Mouse (Mus musculus) mesoderm, embryonic 11.5 days (tissue): ENCODE measurements around the gene Edem2.
"Not testable (repeated sequence)": the region's sequence is repeated elsewhere in the genome, so short reads cannot be mapped to it uniquely, and the experiment has no call there.

Experiments
- DNase-seq: peaks from one replicate; pipeline ENCODE4 v3.0.0-alpha.2; 2012; ENCODE audit warnings: low read depth, low spot score

Gene Edem2

GRCm38 (mm10) chr2:155736936-155737335 is 7.7 kb upstream of the Edem2 start:
- no peak for DNase-seq

- DNase-seq, result not testable (repeated sequence)
Observed at GRCm38 (mm10) chr2:155735766-155736165, 6.5 kb upstream of the Edem2 start, which contains the start of gene Gm17581. Gene Gm17581, minus strand, starts transcription at chr2:155735866.

GRCm38 (mm10) chr2:155735080-155735479 is 5.8 kb upstream of the Edem2 start:
- no peak for DNase-seq

GRCm38 (mm10) chr2:155728742-155729141 is 533 bp downstream of the Edem2 start:
- no peak for DNase-seq

GRCm38 (mm10) chr2:155727764-155728395 is 1.4 kb downstream of the Edem2 start:
- DNase-seq, result no peak

GRCm38 (mm10) chr2:155726302-155726701 is 3.0 kb downstream of the Edem2 start:
- DNase-seq, result no peak

- no peak for DNase-seq
Observed at GRCm38 (mm10) chr2:155724526-155724925, 4.7 kb downstream of the Edem2 start.

GRCm38 (mm10) chr2:155724036-155724435 is 5.2 kb downstream of the Edem2 start:
- DNase-seq, result no peak

GRCm38 (mm10) chr2:155720585-155720984 is 8.7 kb downstream of the Edem2 start:
- DNase-seq, result no peak

GRCm38 (mm10) chr2:155717082-155717990 is 11.9 kb downstream of the Edem2 start:
- DNase-seq, result no peak

- DNase-seq, result no peak
Observed at GRCm38 (mm10) chr2:155710557-155710956, 18.7 kb downstream of the Edem2 start.

GRCm38 (mm10) chr2:155707251-155707650 is 22.0 kb downstream of the Edem2 start:
- no peak for DNase-seq

- DNase-seq, result peak; percentile 15
Observed at GRCm38 (mm10) chr2:155703630-155704029, 25.6 kb downstream of the Edem2 start.

GRCm38 (mm10) chr2:155701399-155701919 is 27.8 kb downstream of the Edem2 start:
- no peak for DNase-seq

- DNase-seq, result not testable (repeated sequence)
Observed at GRCm38 (mm10) chr2:155698443-155698842, 30.8 kb downstream of the Edem2 start.

GRCm38 (mm10) chr2:155696851-155697250 is 32.4 kb downstream of the Edem2 start:
- no peak for DNase-seq

- DNase-seq, result peak; percentile 87
Observed at GRCm38 (mm10) chr2:155696091-155696558, 33.1 kb downstream of the Edem2 start.

- DNase-seq, result no peak
Observed at GRCm38 (mm10) chr2:155695316-155695715, 34.0 kb downstream of the Edem2 start.

- no peak for DNase-seq
Observed at GRCm38 (mm10) chr2:155694564-155694963, 34.7 kb downstream of the Edem2 start.

GRCm38 (mm10) chr2:155693136-155693535 is 36.1 kb downstream of the Edem2 start:
- no peak for DNase-seq

GRCm38 (mm10) chr2:155691723-155692493 is 37.4 kb downstream of the Edem2 start, which contains the start of gene Trpc4ap:
Gene Trpc4ap, minus strand, starts transcription at chr2:155692384.
- DNase-seq, result peak; percentile 96
